Mouse (Mus musculus): Measurements from ENCODE around the gene Klhdc2.

Klhdc2 gene

GRCm38 (mm10) chr12:69297411-69298150 is 1.1 kb downstream of the Klhdc2 start:
- POLR2A ChIA-PET = interaction anchor here in 1 of 4 experiments (0.7 to 1.3 kb wide), 2 partner anchors 54 to 71 kb away, joined by 3 to 4 read pairs; no protein-coding TSS in a partner anchor
- CTCF ChIA-PET = interaction anchor here in 3 of 4 experiments (0.6 to 1.5 kb wide), 3 partner anchors 12 to 1665 kb away, joined by 3 to 5 read pairs (median 3); no protein-coding TSS in a partner anchor

- POLR2A ChIA-PET = interaction anchor here in 1 of 4 experiments (0.9 kb wide), 1 partner anchor 44 kb away, joined by 3 read pairs; no protein-coding TSS in a partner anchor
- CTCF ChIA-PET = interaction anchor here in 1 of 4 experiments (0.6 kb wide), 2 partner anchors 69 to 1666 kb away, joined by 5 to 7 read pairs; no protein-coding TSS in a partner anchor
Observed at GRCm38 (mm10) chr12:69298281-69298680, 1.8 kb downstream of the Klhdc2 start.

- CTCF ChIA-PET = interaction anchor here in 1 of 4 experiments (0.6 kb wide), 1 partner anchor 833 kb away, joined by 4 read pairs; no protein-coding TSS in a partner anchor
- POLR2A ChIA-PET = interaction anchor here in 2 of 4 experiments (0.6 to 1.4 kb wide), 7 partner anchors 30 to 141 kb away, joined by 3 to 4 read pairs (median 3); partner anchors contain the start of genes Gm49383 (in 1 of the 2) and Pole2 (in 1 of the 2)
Observed at GRCm38 (mm10) chr12:69299231-69299630, 2.8 kb downstream of the Klhdc2 start.

GRCm38 (mm10) chr12:69299831-69300230 is 3.4 kb downstream of the Klhdc2 start:
- ChIA-PET CTCF (no interaction called here), POLR2A (interaction anchor here in 2 of 4 experiments (0.7 to 1.4 kb wide), 5 partner anchors 36 to 141 kb away, joined by 3 to 4 read pairs (median 3); partner anchors contain the start of genes Gm49383 (in 1 of the 2) and Pole2 (in 1 of the 2))

GRCm38 (mm10) chr12:69300391-69300790 is 3.9 kb downstream of the Klhdc2 start:
- CTCF ChIA-PET = no interaction called here
- POLR2A ChIA-PET = interaction anchor here in 2 of 4 experiments (0.7 to 1.4 kb wide), 2 partner anchors 36 to 103 kb away, joined by 3 to 4 read pairs; partner anchors contain the start of gene Gm49383 (in 1 of the 2)

- ChIA-PET CTCF (interaction anchor here in 2 of 4 experiments (0.6 to 1.2 kb wide), 6 partner anchors 32 to 1072 kb away, joined by 3 to 7 read pairs (median 3); no protein-coding TSS in a partner anchor), POLR2A (interaction anchor here in 2 of 4 experiments (0.6 to 0.9 kb wide), 2 partner anchors 66 to 72 kb away, joined by 3 to 4 read pairs; no protein-coding TSS in a partner anchor)
Observed at GRCm38 (mm10) chr12:69302171-69302570, 5.7 kb downstream of the Klhdc2 start.

GRCm38 (mm10) chr12:69304051-69304450 is 7.6 kb downstream of the Klhdc2 start:
- CTCF ChIA-PET = no interaction called here
- POLR2A ChIA-PET = no interaction called here

GRCm38 (mm10) chr12:69306333-69306732 is 9.9 kb downstream of the Klhdc2 start:
- CTCF ChIA-PET = interaction anchor here in 2 of 4 experiments (0.6 to 1.2 kb wide), 2 partner anchors 27 to 226 kb away, joined by 7 to 11 read pairs; no protein-coding TSS in a partner anchor

GRCm38 (mm10) chr12:69309659-69310058 is 13.2 kb downstream of the Klhdc2 start:
- POLR2A ChIA-PET = interaction anchor here in 2 of 4 experiments (0.6 to 1.2 kb wide), 3 partner anchors 9 to 141 kb away, joined by 3 to 4 read pairs (median 3); partner anchors contain the start of gene Lrr1 (in 1 of the 2)
- CTCF ChIA-PET = interaction anchor here in 2 of 4 experiments (1.3 to 1.7 kb wide), 2 partner anchors 24 to 81 kb away, joined by 3 to 6 read pairs; no protein-coding TSS in a partner anchor

More at GRCm38 (mm10) chr12:69306333-69306732, 9.9 kb downstream of the Klhdc2 start:
- POLR2A ChIA-PET = interaction anchor here in 1 of 4 experiments (0.7 to 1.3 kb wide), 3 partner anchors 9 to 34 kb away, joined by 3 to 7 read pairs (median 3); no protein-coding TSS in a partner anchor

GRCm38 (mm10) chr12:69318431-69318830 is 21.9 kb downstream of the Klhdc2 start:
- ChIA-PET CTCF (interaction anchor here in 2 of 4 experiments (0.5 kb wide), 2 partner anchors 107 to 218 kb away, joined by 3 to 4 read pairs; no protein-coding TSS in a partner anchor), POLR2A (interaction anchor here in 1 of 4 experiments (0.9 to 2.0 kb wide), 4 partner anchors 9 to 30 kb away, joined by 3 to 8 read pairs (median 4); no protein-coding TSS in a partner anchor)

GRCm38 (mm10) chr12:69331187-69331586 is 34.7 kb downstream of the Klhdc2 start:
- ChIA-PET CTCF (no interaction called here), POLR2A (interaction anchor here in 1 of 4 experiments (1.3 kb wide), 1 partner anchor 17 kb away, joined by 3 read pairs; no protein-coding TSS in a partner anchor)

GRCm38 (mm10) chr12:69332147-69332546 is 35.7 kb downstream of the Klhdc2 start:
- CTCF ChIA-PET = interaction anchor here in 1 of 4 experiments (1.1 kb wide), 1 partner anchor 10 kb away, joined by 3 read pairs; no protein-coding TSS in a partner anchor
- POLR2A ChIA-PET = interaction anchor here in 1 of 4 experiments (0.6 to 1.0 kb wide), 2 partner anchors 22 to 117 kb away, joined by 3 to 4 read pairs; no protein-coding TSS in a partner anchor

- ChIA-PET POLR2A (interaction anchor here in 2 of 4 experiments (0.7 to 2.8 kb wide), 11 partner anchors 8 to 175 kb away, joined by 3 to 9 read pairs (median 3); partner anchors contain the start of genes Arf6 (in 1 of the 2), Gm49383 (in 1 of the 2), Gm9887 (in 1 of the 2) and Lrr1 (in 1 of the 2)), CTCF (interaction anchor here in 3 of 4 experiments (0.5 to 1.9 kb wide), 36 partner anchors 9 to 500 kb away, joined by 3 to 12 read pairs (median 4); partner anchors contain the start of genes Klhdc2 (in 1 of the 3), Pole2 (in 1 of the 3) and Vcpkmt (in 1 of the 3))
Observed at GRCm38 (mm10) chr12:69333547-69333946, 37.1 kb downstream of the Klhdc2 start.

GRCm38 (mm10) chr12:69349928-69350327 is 53.4 kb downstream of the Klhdc2 start:
- POLR2A ChIA-PET = interaction anchor here in 1 of 4 experiments (0.6 to 2.4 kb wide), 3 partner anchors 16 to 318 kb away, joined by 3 to 8 read pairs (median 8); no protein-coding TSS in a partner anchor
- CTCF ChIA-PET = interaction anchor here in 1 of 4 experiments (1.5 kb wide), 1 partner anchor 16 kb away, joined by 4 read pairs; no protein-coding TSS in a partner anchor

GRCm38 (mm10) chr12:69351685-69352084 is 55.2 kb downstream of the Klhdc2 start:
- ChIA-PET CTCF (interaction anchor here in 3 of 4 experiments (0.6 to 2.0 kb wide), 8 partner anchors 10 to 223 kb away, joined by 3 to 8 read pairs (median 3); no protein-coding TSS in a partner anchor), POLR2A (interaction anchor here in 2 of 4 experiments (0.7 to 1.9 kb wide), 9 partner anchors 10 to 193 kb away, joined by 3 to 9 read pairs (median 3); partner anchors contain the start of genes Arf6 (in 1 of the 2), Gm9887 (in 1 of the 2) and Rps29 (in 1 of the 2))

GRCm38 (mm10) chr12:69356546-69357299 is 60.2 kb downstream of the Klhdc2 start, which contains the start of gene Nemf:
Gene Nemf (minus strand): TSS chr12:69357165.
- CTCF ChIA-PET = no interaction called here
- POLR2A ChIA-PET = interaction anchor here in 2 of 4 experiments (0.7 to 1.4 kb wide), 7 partner anchors 10 to 183 kb away, joined by 3 to 5 read pairs (median 3); no protein-coding TSS in a partner anchor

GRCm38 (mm10) chr12:69357300-69357646 is 60.8 kb downstream of the Klhdc2 start:
- CTCF ChIA-PET = no interaction called here
- POLR2A ChIA-PET = no interaction called here

Measured in embryonic stem cell, embryonic (primary cell).